Mouse (Mus musculus): Measurements from ENCODE around the gene Stk40.

- TF ChIP-seq EP300 (optimal IDR thresholded peaks at IDR 0.05) (no peak), CTCF (IDR thresholded peaks at IDR 0.05; ENCODE audit: low read depth) (no peak)
Observed at GRCm38 (mm10) chr4:126134639-126135038, 30.9 kb downstream of the Stk40 start.

Measured in stomach, postnatal 0 days (tissue).